Mouse (Mus musculus): ENCODE measurements at regions not wholly inside any gene's neighbourhood (a gene's known extent, or its start where the extent isn't known, plus 50 kb on each side); places are given as distances from the start of the nearest gene placed in this dataset.

DNA sequence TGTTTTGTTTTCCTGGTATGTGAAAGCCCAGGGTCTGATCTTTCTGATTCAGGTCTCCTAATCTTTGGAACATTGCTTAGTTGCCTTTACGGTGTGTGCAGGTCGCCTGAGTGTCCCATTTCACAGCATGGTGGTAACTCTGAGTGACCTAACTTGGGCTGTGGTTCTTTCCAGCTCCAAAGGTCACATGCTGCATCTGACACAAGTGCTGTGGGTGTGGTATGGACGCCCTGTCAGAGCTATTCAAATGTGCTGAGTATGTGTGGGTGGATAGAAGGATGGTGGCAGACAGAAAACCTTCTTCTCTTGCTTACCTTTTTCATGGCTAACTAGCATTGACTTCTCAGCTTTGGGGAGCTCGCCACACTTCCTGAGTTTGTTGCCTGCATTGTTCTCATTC lies 201.8 kb downstream of the Foxo1 start:
- TF ChIP-seq CTCF (IDR thresholded peaks at IDR 0.05; ENCODE audit: low read depth) = no peak
- no peak for TF ChIP-seq EP300 (IDR thresholded peaks at IDR 0.05; ENCODE audit: low read depth)
